Mouse (Mus musculus) spleen, postnatal 14 days (tissue): ENCODE results near the gene Ghr.

Experiments
- DNase-seq, 2 experiments: peaks; one replicate each; pipeline ENCODE4 v3.0.0; 2021 to 2022; ENCODE audit warnings: low spot score in 2 of 2

Ghr gene

DNA sequence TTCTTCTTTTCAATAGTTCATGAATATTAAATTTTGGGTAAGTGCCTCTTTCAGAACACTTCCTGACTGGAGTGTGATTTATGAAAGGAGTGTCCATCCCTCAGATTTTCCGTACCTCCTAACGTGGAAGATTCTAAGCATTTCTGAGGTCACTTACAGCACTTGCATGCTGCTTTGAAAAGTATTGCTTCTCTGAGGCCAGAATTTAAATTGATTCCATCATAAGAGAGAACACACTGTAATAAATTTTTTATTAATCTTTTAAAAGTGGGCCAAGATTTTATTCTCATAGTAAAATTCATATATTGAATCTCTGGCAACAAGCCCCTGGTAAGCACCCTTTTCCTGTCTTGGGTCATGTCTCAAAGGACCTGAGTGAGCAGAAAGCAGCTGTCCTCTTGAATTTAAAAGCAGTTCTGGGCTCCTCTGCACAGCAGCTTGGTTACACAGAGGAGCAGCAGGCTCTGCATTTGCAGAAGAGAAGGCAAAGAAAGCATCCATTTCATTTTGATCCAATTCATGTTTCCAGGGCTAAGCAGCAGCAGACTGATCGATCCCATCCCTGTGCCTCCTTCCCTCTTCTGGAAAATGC lies 46.9 kb downstream of the Ghr start:
- DNase-seq = no peak

DNA sequence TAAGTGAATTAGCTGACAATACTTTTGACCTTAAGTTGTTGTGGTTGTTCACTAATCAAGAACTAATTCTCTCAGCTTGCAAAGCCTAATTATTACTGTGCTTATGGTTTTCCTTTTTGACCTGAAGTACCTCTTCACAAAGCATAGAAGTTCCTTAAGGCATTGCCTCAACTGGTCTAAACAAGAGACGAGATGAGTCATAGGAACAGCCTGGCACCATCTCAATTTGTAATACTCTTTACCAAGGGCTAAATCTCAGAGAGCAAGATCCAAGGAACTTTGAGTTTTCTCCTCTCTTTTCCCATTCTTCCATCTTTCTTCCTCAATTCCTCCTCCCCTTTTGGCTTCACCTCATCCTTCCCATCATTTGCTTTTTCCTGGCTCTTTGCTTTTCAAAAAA lies 69.3 kb downstream of the Ghr start:
- DNase-seq = no peak

DNA sequence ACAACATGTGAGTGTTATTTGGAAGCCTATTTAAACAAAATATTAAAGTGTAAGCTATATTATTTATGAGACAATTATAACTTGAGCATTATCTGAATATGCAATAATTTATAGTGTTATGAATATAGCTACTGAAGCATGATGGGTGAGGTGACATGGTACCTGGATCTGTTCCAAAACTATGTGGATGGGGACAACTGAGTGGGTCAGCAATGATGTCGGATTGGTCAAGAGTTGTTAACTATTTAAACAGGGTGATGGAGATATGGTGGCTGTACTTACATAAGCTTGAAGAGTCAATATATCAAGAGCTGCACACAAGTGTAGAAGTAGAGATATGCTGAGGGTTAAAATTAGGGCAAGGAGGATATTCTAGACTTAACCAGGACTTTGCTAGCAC lies 70.9 kb downstream of the Ghr start:
- DNase-seq = no peak

DNA sequence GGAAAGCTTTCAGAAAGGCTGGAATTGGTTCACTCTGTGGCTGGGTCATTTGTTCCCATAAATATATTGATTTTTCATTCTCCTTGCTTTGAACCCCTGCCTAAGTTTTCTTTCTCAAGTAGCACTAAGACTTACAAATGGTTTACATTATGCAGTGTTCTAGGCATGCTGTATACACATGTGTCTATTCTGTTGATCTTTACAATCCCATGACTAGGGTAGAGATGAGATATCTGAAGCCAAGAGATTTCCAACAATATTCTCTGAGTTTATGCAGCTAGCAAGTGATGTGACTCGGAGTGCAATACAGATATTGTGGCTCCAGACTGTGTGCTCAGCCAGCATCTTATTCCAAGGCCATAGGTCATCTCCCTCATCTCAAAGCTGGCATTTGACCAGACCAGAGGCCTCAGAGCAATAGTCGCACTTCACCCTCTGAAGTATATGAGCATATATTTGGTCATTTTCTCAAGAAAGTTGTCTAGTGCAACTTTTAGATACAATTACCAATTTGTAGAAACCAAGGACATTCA lies 71.6 kb downstream of the Ghr start:
- no peak for DNase-seq

DNA sequence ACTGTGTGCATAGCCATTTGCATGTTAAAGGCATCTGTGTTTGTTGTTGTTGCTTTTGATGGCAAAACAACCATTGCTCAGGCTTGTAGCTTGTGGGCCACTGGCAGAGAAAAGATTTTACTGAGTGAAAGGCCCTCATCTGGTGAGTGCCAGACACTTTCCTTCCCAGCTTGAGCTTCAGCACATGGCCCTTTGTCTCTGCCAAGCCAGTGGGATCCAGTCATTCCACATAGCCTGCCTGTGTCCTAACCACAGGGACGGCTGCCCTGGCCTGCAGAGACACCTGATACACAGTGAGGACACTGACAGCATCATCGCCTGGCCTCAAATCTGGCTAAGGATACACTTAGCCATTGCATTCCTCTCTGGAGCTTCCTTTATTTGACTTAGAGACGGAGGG lies 74.2 kb downstream of the Ghr start:
- DNase-seq = no peak

DNA sequence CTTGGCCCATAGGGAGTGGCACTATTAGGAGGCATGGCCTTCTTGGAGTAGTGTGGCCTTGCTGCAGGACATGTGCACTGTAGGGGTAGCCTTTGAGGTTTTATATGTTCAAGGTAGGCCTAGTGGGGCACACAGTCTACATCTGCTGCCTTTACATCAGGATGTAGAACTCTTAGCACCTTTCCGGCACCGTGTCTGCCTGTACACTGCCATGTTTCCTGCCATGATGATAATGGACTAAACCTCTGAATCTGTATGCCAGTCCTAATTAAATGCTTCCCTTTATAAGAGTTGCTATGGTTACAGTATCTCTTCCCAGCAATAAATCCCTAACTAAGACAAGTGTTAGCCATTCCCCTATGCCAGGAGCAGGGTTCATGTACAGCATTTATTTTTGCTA lies 76.0 kb downstream of the Ghr start:
- no peak for DNase-seq

DNA sequence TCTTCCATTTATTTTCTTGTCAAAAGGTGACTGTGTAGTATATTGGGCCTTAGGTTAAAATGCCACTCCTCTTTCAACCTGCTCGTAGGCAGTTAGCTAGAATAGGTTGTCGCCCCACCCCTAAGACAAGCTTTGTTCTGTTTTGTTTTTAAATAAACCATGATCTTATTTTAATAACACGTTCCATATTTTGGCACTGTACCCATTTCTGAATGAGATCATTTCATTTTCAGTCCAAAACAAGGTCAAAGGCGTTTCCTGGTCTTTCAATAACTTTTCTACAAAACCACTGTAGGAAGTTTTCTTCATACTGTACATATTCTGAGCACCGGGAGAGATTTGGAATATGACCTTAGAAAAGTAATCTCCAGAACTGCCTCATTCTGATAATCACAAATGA lies 78.6 kb downstream of the Ghr start:
- DNase-seq = no peak

DNA sequence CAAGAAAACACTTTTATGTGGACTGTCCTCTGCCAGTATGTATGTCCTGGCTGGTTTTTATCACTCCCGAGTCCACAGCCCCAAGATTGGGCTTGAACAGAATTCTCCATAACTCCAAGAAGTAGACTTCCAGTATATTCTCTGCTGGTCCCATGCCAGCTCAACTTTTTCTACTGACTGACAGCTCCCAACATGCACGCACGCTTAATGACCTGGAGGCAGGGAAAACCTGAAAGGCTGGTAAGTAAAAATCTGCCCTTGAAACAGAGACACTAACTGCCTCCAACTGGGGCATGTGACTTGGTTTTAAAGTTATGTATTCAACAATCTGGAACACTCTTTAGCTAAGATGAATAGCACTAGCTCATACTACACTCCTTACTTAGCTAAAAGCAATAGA lies 81.6 kb downstream of the Ghr start:
- DNase-seq = no peak

DNA sequence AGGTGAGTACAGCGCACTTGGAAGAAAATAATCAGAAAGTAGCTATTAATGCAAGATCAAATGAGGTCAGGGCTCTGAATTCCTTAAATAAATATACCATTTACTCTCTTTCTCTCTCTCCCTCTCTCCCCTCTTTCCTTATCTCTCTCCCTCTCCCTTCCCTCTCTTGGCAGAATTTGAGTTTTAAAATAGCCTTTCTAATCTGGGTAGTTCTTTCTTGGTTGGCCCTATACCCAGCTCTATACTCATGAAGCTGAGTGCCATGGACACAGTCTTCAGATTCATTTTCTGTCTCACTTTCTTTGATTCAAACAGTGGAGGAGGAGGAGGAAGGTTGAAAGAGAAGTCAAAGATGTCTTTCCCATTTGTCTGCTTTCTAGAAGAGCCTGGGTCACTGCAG lies 84.3 kb downstream of the Ghr start:
- DNase-seq = no peak

DNA sequence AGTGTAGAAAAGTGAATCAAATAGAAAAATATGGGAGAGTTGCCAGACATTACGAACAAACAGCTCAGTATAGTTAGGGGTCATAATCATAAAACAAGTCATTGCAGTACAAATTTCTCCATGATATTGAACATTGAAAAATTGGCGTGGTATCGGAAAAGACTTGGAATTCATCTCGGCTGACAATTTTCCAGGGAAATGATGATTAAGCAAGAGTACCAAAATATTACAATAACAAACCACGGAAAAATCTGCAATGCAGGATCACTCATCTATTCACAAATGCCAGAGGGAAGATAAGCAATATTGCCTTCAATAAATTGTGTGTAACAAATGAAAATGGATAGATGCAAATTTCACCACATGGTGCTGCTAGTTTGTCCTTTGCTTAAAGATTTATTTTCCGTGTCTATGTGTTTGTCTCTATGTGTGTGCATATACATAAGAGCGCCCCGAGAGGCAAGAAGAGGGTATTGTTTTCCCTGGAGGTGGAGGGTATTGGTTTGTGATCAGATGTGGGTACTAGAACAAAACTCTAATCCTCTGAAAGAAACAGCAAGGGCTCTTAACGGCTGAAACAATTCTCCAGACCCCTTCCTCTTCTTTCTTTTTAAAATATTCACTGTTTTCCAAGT lies 85.2 kb downstream of the Ghr start:
- no peak for DNase-seq

DNA sequence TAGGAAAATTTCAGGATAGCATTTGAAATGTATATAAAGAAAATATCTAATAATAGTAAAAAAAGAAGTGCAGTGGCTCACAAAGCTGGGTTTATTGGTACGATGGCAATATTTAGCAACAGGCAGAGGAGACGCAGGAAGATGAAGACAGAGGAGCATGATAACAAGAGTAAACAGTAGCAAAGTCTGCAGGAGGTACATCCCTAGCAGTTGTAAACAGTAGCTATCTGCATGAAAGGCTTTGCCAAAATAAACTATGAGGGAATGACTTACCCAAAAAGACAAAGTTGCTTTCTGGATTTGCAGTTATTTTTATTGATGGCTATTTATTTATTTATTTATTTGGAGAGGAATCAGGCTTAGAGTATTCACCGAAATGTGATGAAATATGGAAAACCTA lies 92.4 kb downstream of the Ghr start:
- DNase-seq = no peak

DNA sequence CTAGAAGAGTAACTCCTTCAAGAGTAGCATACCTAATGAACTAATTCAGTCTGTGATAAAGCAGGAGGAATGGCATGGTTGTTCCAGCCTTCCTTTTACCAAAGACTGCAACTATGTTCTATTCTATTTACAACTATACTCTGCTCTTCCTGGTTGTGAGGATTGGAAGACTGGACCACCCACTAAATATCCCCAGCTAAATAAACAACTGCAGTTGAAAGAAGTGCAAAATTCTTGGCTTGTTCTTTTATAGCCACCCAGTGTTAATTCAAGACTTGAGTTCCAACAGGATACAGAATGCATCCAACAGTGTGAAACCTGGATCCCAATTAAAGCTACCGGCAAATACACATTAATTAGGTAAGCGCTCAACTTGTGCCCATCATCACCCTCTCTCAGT lies 93.3 kb downstream of the Ghr start:
- no peak for DNase-seq

DNA sequence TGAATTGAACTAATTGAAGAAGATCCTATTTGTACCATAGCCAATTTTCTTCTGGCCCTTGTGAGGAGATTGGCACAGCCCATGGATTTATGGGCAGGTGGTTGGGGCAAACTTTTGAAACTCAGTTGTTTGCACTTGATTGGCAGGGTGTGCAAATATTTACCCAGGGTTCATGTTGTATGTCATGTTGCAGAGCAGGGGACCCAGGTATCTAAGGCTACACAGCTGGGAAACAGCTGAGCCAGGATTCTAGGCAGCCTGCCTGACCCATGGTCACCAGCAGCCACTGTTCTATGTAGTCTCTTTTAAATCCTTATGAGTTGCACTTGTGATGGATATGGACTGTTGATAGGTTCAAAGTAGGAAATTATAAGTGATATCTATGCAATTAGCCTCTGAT lies 94.1 kb downstream of the Ghr start:
- DNase-seq = no peak

DNA sequence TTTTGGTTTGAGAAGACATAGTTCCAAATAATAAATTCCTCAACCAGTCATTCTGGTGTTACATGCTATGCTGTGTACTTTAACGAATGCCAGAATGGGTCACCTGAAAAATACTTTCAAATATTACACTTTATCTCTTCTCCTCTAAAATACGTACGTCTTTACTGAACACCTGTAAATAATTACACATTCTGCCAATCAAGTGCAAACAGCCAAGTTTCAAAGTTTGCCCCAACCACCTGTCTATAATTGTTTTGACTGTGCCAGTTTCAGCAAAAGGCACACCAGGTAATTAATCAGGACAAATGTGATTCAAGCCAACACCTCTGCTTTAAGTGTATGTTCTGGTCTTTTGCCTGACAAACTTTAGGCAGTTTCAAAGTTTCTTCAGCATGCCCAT lies 94.7 kb downstream of the Ghr start:
- no peak for DNase-seq

DNA sequence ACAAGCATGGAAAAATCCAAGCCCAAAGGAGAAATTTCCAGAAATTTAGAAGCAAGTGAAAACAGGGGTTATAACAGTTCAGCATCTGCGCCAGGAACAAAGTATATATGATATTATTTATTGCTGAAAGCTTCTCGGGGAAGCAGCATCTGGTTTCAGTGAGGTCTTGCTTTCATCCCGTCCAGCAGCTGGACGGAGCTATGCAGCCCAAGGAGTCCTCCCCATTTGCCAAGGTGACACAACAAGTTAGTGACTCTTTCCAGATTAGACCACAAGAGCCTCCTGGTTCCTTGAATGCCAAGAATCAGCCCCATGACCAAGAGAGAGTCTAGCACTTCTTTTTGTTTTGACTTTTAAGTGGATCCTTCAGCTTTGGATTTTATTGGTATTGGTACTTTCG lies 96.6 kb downstream of the Ghr start:
- DNase-seq = no peak

DNA sequence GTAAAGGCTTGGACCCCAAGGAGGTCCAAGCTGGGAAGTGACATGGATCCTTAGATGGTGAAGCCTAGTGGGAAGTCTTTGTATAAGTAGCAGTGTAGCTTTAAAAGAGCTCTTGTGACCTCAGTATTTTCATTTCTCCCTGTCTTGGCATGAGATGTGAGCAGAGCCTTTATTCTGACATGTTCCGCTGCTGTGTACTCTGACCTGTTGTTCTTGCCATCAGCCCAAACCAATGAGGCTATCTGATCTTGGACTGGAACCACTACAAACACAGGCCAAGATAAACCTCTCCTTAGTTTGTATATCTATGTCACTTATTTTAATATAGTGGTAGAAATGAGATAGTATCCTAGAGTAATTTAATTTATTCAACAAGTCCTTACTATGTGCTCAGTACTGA lies 97.9 kb downstream of the Ghr start:
- DNase-seq = no peak

DNA sequence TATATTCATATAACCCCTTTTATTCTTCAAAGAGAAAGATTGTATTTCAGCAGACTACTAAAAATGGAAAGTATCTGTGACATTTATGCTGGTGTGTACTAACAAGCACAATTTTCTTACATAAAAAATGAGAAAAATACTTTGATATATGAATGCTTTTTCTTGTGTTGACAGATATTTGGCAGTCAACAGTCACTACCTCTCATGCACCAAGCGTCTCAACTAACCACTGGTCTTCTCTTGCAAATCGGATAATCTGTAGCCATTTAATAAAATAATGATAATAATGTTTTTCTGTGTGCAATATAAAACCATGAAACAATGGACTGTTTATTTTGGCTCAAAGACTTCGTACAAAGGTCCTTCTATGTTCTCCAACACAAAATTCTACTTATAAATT lies 99.8 kb downstream of the Ghr start:
- DNase-seq = no peak

DNA sequence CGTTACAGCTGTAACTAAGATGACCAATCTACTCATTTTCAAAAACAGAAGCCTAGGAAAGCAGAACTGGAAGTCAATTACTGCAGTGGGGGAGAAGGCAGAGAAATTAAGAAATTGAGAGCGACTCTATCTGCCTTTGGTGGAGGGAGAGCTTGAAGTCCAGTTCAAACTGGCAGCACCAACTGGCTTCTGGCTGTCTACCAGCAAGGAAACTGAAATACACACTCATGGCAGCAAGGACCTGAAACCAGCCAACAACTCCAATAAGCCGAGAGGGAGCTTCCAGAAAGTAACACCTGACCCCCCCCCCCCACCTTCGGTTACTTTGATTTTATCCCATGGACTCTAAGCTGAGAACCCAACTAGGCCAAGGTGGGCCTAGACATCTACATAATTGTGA lies 114.1 kb downstream of the Ghr start:
- DNase-seq = no peak

DNA sequence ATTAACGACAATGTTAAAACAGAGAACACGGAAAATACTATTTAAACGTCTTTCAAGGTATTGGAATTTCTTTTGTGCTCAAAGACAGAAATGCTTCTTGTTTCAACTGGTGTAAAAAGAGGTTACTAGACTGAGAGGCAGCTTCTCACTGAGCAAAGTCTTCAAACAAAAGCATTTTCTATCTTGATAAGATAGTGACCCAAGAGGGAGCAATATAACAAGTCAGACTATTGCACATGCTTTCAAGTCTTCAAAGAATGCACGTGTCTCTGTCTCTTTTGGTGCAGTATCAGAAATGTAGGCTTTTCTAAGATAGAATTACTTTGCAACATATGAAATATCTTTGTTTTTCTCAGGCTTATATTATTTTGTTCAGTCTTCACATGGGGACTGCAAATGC lies 116.7 kb downstream of the Ghr start:
- DNase-seq = no peak

DNA sequence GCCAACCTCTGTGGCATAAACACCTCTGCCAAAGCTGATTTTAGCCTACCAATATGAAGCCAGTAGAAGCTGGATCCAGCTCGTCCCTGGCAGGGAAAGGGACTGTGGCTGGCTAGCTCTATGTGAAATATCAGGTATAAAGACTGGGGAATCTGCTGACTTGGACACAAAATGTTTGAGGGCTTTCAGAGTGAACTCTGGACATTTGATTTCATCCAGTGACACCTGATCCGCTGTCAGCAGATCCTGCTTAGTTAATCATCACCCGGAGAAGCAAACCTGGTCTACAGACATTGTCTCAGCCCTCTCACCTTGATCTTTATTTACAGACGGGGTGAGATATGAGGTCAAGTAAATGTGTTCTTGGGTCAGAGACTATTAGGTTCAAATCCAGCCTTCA lies 118.5 kb downstream of the Ghr start:
- DNase-seq = no peak

DNA sequence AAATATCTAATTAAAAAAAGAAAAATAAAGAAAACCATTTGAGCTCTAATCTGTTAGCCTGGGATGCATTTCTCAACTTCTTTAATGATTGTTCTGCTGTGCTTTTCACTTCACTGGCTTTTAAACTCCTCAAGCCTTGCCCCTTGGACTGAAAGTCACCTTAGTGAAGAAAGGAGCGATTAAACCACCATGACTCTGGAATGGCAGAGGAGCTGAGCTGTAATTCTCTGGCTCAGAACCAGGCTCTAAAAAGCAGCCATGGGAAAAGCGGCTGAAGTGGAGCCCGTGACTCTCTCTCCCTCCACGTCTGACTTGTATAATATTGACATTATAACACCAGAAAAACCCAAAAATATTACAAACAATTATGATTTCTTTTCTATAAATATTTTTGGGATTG lies 126.7 kb downstream of the Ghr start:
- no peak for DNase-seq

DNA sequence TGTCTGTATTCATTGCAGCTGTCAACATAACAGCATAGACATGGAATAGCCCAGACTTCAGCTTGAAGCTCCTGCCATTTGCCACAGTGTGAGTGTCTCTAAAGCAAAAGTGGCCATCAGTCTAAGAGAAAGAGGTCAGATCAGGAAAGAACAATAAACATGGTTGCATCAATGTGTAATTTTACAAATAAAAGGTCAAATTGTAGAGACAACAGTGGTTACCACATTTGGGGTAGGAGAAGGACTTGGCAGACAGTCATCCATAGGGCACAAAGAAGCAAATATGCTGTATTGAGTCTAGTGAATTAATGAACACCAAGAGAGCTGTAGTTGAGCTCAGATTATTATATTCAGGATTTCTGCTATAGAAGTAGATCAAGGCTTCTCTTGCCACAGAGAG lies 127.7 kb downstream of the Ghr start:
- DNase-seq = no peak

DNA sequence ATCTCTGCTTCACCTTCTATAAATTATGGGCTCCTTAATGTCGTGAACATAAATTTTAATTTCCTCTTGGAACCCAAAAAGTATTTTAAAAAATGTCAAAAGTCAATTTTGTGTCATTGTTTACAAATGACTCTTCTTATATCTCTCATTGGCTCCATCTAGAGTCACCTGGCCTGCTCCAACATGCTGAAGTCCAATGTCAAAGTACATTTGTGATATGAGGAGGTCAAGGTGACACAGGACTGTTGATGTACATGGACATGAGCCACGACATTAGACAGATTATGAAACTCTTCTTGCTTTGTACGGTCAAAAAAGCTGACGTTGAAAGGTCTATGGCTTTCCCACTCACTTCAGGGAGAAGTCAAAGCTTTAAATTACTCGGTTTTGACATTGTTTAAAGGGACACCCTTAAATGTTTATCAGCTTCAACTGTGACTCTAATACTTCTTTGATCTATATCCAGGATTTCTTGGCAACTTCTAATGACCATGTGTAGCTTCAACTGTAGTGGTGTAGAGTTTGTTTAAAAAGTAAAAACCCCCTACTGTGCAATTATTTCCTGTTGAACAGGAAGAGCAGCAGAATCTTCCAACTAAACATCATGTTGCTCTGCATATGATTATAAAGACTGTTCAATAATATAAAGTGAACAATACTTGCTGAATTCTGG lies 131.1 kb downstream of the Ghr start:
- no peak for DNase-seq

DNA sequence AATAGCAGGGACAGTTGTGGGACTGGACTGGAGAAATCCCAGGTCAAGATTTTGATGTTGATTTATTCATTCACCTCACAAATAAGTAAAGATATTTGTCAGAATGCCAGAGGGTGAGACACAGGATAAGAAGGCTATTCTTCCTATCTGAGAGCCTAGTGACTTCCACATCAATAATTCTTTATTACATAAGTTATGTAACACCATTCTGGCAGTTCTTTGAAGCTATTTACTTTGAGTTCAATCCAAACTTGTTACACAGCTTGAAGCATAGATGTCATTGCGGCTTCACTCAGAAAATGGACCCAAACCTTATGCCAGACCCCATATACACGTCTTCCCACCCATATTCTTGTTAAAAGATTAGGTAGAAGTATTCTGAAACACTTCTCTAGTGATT lies 133.7 kb downstream of the Ghr start:
- no peak for DNase-seq
